Mouse (Mus musculus) embryonic facial prominence, embryonic 14.5 days (tissue): ENCODE results near the gene Foxp4. TPM values are rescaled to one million over a fixed set of nuclear protein-coding genes. Genes with fewer than 3 reads are reported as not detected.

Experiments used
- polyA plus RNA-seq: library from polyadenylated mRNA; unstranded; fragments of >200 nt; fragmentation: Nextera tagmentation; extraction: Ambion mirVana; gene quantifications from 2 replicates; pipeline ENCODE4 v1.2.1, GENCODE M21; 2014

The Foxp4 gene
- polyA plus RNA-seq, 1 experiment from 2014 or later = 21.0 TPM

Other genes with a start within 250 kb of the Foxp4 start
- gene Tomm6, start 236.3 kb downstream of the Foxp4 start, polyA plus RNA-seq = 365 and 382 TPM in 2 replicates
- 4.0 and 4.2 TPM in 2 replicates for gene Frs3, start 235.6 kb downstream of the Foxp4 start, polyA plus RNA-seq
- gene Gm21981, start 230.2 kb downstream of the Foxp4 start, polyA plus RNA-seq = 1.5 and 2.1 TPM in 2 replicates
- gene Prickle4, start 229.9 kb downstream of the Foxp4 start, polyA plus RNA-seq = 1.8 and 2.1 TPM in 2 replicates
- gene Pgc, start 197.8 kb downstream of the Foxp4 start, polyA plus RNA-seq = 0.21 TPM in 1 of 2 replicates, not detected in the other
- 8.6 and 9.7 TPM in 2 replicates for gene Tfeb, start 187.6 kb downstream of the Foxp4 start, polyA plus RNA-seq
- 54.5 and 64.6 TPM in 2 replicates for gene Mdfi, start 90.0 kb downstream of the Foxp4 start, polyA plus RNA-seq
- gene 1700122O11Rik, start 113.6 kb upstream of the Foxp4 start, polyA plus RNA-seq = not detected in 2 replicates
- gene 1700067P10Rik, start 164.7 kb upstream of the Foxp4 start, polyA plus RNA-seq = not detected in 2 replicates
- gene 9830107B12Rik, start 221.6 kb upstream of the Foxp4 start, polyA plus RNA-seq = not detected in 2 replicates
- gene A530064D06Rik, start 242.6 kb upstream of the Foxp4 start, polyA plus RNA-seq = 0.08 and 0.10 TPM in 2 replicates